Mouse (Mus musculus) monocyte, adult 5-6 weeks (primary cell): ENCODE measurements around the gene Syt13. TPM values are rescaled to one million over a fixed set of nuclear protein-coding genes. Genes with fewer than 3 reads are reported as not detected.

ENCODE experiments used
- ATAC-seq: fragments of 153-309, 156-312 bp; replicated peaks from 2 replicates; pipeline ENCODE4 v1.8.0; 2017; ENCODE audit warnings: mild to moderate bottlenecking; ENCODE audit not compliant: low TSS enrichment, insufficient number of reproducible peaks, severe bottlenecking, poor library complexity, low FRiP score
- total RNA-seq: library from RNA; stranded (forward); fragments of 200-1000, 200-491, 200-594 nt; gene quantifications from 3 replicates; pipeline ENCODE4 v1.2.3, GENCODE M21; 2017

Syt13 gene
- total RNA-seq, 1 experiment from 2014 or later = not detected

DNA sequence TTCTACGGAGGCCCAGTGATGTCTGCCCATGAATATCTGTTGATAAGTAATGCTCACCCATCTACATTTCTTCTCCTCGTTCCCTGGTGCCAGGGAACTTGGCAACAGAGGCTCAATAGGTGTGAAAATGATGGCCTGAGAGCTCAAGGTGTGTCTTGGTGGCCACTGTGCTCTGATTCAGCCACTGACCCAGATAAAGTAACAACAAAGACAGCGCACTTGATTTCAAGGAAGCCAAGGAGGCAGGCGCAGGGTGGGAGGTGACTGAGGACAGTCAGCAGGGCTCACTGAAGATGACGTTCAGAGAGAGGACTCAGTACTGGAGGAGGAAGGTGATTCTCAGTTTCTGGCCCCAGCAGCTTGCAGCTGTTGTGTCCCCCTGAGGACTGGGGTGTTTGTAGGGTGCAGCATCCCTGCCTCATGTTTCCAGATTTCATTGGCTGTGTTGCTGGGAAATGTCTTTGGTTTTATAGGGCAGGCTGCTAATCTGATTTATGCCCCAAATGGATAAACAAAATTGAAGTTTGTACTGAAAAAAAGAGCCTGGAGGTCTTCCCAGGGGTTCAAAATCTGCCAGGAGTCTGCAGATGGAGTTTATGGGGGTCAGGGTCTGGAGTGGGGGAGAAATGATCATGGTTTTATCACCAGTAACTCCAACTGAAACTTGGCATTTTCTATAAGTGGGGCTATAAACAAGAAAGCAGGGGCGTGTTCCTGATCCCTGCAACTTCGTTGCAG is 2.7 kb downstream of the Syt13 start:
- ATAC-seq = no peak

GRCm38 (mm10) chr2:92920709-92921108 is 5.8 kb downstream of the Syt13 start:
- no peak for ATAC-seq

- no peak for ATAC-seq
Measured at GRCm38 (mm10) chr2:92924677-92925259, 9.9 kb downstream of the Syt13 start.

DNA sequence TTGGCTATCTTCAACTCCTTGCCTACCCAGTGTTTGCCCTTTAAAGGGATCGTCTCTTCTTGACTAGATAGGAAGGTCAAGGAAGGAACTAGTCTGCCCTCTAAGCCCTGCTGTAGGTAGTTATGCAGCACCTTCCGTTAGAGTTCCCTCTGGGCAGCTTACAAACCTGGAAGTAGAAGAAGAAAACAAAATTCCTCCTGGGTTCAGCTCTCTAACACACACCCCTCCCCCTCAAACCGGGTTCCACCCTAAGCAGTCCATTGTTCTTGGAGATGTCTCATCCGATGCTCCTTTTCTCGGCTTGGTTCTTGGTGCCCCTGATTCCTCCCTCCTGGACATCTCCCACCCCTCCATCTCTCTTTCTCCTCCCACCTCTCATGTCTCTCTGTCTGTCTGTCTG is 14.8 kb downstream of the Syt13 start:
- ATAC-seq = no peak

DNA sequence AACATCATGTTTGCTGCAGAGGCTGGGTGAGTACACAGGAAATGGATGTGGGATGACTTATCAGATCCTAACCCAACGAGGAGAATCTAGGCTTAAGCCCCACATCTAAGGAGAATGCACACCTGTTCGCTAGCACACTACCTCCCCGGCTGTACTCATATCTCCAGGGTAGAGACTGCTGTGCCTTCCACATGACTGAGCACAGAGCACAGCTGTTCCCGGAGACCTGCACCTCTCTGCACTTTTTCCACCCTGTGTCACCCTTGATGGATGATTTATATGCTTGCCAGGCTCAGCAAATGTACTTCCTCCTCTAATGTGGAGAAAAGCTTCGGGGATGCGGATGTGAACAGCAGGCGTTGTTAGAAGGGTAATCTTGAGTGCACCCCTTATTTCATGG is 16.2 kb downstream of the Syt13 start:
- no peak for ATAC-seq

GRCm38 (mm10) chr2:92933379-92933778 is 18.5 kb downstream of the Syt13 start:
- ATAC-seq = no peak

- ATAC-seq = no peak
Measured at GRCm38 (mm10) chr2:92934312-92934982, 19.5 kb downstream of the Syt13 start.

DNA sequence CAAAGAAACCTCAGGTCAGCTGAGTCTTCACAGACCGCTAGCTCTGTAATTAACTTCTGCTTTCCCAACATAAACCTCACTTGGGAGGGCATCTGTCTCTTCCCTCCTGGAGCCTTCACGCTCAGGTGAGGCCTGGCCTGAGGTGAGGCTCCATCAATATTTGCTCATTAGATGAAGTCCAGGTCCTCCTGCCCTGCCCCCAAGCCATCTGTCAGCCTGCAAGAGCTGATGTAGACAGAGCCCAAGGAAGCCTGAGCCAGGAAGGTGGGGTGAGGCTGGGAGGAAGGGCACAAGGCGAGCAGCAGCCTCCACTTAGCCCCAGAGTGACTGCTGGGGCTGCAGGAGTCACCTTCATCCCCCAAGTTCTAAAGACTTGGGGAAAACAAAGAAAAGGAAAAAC is 20.6 kb downstream of the Syt13 start:
- ATAC-seq = no peak

DNA sequence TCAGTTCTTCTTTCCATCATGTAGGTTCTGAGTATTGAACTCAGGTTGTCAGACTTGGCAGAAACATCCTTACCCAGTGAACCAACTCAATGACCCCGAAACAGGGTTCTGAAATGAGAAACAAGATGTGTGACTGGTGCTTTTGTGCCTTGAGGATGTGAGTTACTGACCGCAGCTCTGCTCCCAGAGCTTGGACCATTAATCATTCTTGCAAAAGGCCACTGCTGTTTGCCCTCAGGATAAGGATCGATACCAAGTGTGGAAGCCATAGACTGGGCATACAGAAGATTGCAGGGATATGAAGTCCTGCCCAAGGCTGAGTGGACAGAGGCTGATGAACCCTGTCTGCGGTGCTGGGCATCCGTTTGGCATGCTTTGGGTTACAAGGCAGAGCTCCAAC is 23.2 kb downstream of the Syt13 start:
- no peak for ATAC-seq

DNA sequence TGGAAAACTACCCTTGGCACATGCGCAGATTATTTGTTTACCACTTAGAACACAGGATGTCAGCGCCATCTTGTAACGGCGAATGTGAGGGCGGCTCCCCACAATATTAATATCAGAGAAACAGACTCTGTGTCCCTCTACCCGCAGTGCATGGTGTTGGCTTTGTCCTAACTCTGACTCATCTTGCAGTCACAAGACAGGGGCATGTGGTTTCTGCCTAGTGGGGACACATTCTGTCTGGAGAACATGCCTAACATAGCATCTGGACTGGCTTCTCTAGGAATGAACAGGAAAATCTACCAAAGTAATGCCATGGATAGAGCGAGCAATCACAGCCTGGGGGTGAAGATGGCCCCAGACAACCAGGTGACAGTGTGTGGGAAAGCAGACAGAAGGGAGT is 23.9 kb downstream of the Syt13 start:
- no peak for ATAC-seq

- no peak for ATAC-seq
Measured at GRCm38 (mm10) chr2:92940963-92941362, 26.1 kb downstream of the Syt13 start.

DNA sequence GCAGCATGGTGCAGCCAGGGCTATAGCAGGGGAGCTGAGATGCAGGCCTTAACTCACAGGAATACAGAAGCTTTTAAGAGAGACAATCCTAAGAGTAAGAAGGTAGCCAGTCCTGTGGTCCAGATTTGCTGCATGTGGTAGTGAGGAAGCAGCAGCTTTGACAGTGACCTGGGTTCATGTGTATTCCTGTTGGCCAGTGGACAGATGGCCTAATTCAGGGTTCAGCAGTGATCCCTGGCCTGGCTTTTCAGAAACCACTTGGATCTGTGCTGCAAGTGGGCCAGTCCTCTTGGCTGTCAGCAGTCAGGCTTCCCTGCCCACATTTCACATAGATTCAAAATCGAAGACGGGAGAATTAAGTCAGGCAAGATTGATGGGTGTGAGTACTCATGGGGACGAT is 26.6 kb downstream of the Syt13 start:
- no peak for ATAC-seq

DNA sequence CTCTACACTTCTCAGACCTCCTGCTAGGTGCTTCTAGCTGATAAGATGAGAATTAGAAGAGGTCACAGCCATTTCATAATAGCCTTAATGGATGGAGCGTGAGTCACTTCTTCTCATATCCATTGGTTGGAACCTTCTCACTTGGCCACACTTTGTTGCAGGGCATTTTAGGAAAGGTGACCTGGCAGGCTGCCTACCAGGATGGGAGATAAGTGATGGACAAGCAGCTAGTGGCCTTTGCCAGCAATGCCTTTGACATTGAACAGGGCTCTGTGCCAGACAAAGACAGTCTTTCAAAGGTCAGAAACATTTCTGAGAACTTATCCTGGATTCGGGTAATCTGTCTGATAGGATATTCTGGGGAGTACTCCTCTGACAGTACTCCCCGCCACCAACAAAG is 28.5 kb downstream of the Syt13 start:
- no peak for ATAC-seq

- no peak for ATAC-seq
Measured at GRCm38 (mm10) chr2:92944356-92944755, 29.5 kb downstream of the Syt13 start.

- no peak for ATAC-seq
Measured at GRCm38 (mm10) chr2:92945125-92945746, 30.3 kb downstream of the Syt13 start.

- no peak for ATAC-seq
Measured at GRCm38 (mm10) chr2:92945824-92946598, 31.1 kb downstream of the Syt13 start.

- no peak for ATAC-seq
Measured at GRCm38 (mm10) chr2:92947981-92948698, 33.2 kb downstream of the Syt13 start.

DNA sequence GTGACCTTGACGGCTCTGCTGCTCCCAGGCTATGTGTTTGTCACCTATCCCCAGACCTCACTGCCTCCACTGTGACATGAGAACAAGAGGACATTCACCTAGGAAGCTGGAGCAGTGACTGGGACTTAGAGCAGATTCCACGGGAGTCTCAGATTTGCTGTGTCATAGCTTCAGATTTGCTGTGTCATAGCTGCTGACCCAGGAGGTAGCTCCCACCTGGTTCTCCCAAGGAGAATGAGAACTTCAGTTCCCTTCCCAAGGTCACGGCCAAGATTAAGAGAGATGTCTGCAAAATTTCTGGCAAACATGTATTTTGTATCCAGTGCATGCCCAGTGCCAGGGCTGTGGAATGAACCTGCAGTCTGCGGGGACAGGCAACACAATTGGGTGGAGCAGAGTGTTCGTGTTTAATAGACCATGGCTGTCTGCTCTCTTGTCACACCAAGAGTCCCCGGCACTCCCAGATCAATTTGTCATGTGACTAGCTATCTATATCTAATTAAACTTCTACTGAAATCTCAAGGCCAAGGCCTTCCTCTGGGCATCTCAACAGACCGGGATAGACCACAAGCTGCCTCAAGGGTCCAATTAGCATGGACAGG is 33.9 kb downstream of the Syt13 start:
- no peak for ATAC-seq
